Mouse (Mus musculus) induced T-regulatory cell, adult 2 months (primary cell): Measurements from ENCODE around the gene Fam171a2.

Experiments used
- DNase-seq: peaks from one replicate; pipeline ENCODE4 v3.0.0-alpha.2; 2012; ENCODE audit warnings: low read depth

The Fam171a2 gene

DNA sequence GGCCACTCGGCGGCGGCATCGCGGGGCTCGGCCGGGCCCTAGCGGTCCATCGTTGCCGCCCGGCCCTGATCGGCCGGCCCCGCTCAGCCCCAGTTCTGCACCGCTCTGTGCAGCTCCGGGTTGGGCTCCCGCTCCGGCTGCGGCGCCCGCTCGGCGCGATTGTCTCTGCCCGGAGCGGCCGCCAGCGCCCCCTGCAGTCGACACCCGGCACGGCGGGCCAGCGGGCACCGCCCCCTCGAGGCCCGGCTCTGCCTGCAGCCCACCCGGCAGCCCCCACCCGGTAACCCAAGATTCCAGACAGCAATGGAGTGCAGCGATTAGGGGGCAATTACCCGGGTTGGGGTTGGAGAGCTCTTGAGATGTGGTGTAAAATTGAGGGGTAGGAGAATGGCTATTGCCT, at the start of gene Fam171a2:
Gene Fam171a2, minus strand, starts transcription at position 186 of the 400 bp plus-strand sequence.
- DNase-seq: peak; percentile 73

DNA sequence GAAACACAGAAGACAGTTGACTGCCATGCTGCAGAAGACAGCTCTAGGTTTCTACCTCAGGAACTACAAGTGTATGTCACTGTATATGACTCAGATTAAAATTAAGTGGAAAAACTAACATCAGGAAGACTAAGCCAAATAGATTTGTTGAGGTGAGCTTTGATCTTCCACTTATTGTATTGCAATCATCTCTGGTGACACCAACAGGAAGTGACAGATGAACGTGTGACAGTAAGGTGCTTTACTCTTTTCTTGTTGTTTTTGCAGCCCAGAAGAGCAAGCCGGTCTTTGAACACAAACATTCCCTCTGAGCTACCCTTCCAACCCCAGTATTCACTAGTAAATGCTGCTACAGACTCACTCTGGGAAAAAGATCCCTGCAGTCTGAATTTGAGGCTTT, 49.2 kb upstream of the Fam171a2 start:
- peak; percentile 47 for DNase-seq

DNA sequence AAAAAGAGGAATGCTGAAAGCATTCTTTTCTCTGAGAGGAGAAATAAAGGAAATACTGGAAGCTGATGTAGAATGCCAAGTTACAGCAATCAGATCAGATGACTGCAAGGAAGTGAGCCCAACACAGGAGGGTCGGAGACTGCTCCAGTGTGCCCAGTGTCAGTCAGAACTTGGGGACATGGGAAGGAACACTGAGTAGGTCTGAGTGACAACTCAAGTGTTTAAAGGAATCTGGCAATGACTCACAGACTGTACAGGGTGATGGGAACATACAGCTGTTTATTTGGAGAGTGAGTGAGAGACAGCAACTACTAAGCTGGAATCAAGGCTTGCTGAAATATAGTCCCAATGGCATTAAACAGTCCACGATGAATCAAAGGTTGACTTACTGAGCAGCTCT, 48.7 kb upstream of the Fam171a2 start:
- no peak for DNase-seq

- no peak for DNase-seq
These were observed 48.3 kb upstream of the Fam171a2 start for GRCm38 (mm10) chr11:102495742-102496141.

GRCm38 (mm10) chr11:102495114-102495513, 47.6 kb upstream of the Fam171a2 start:
- no peak for DNase-seq

DNA sequence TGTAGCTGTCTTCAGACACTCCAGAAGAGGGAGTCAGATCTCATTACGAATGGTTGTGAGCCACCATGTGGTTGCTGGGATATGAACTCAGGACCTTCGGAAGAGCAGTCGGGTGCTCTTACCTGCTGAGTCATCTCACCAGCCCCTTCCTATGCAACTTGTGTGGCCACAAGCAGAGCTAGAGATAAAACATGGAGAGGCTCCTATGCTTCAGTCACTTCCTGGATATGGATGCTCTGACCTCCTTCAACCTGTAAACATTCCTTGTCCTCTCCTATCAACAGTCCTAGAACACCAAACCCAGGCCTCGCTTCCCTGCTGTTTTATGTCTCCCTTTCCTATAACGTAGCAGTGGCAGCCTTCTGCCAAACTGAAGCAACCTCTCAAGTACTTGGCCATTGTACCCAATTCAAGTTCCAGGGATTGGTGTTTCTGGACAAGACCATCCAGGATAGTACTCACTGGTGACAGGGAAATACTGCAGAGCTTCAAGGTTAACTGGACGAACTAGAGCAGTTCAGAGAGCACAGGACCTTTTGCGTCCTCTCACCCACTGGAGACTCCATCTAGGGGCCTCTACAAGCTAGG, 46.7 kb upstream of the Fam171a2 start:
- no peak for DNase-seq

GRCm38 (mm10) chr11:102493241-102493640, 45.8 kb upstream of the Fam171a2 start:
- no peak for DNase-seq

DNA sequence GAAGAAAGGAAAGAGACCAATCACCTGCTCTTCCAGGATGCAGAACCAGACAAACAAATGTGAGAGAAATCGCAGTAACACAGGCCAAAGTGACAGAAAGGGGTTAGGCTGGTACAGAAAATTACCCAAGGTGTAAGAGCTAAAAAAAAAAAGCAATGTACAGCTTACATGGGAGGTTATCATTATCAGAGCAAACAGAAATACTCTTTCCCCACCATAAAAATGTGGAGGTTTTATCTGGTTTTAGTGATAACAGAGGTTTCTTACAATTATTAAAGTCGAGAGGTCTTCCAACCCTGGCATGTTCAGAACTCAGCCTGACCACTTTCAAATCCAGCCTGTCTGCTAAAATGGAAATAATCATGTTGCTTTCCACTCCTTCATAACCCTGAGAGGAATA, 40.4 kb upstream of the Fam171a2 start:
- no peak for DNase-seq

GRCm38 (mm10) chr11:102486733-102487386, 39.4 kb upstream of the Fam171a2 start:
- peak; percentile 75 for DNase-seq

GRCm38 (mm10) chr11:102481779-102482178, 34.3 kb upstream of the Fam171a2 start:
- DNase-seq: no peak

GRCm38 (mm10) chr11:102480897-102481296, 33.4 kb upstream of the Fam171a2 start:
- no peak for DNase-seq

- no peak for DNase-seq
These were observed 32.6 kb upstream of the Fam171a2 start for GRCm38 (mm10) chr11:102480111-102480510.

DNA sequence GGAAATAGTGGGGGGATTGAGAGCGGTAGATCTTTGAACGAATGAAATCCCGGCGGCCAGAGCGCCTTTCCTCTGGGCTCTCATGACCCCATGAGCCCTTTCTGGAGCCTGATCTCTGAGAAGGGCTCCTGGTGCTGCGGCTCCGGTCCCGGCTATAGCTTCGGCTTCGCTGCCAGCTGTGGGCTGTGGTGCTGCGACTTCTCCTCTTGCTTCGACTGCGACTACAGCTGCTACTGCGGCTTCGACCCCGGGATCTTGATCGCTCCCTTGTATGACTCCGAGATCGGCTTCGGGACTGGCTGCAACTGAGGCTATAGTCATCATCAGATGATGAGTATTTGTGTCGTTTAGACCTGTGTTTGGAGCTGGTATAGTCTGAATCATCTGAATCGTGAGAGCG, 32.1 kb upstream of the Fam171a2 start:
- no peak for DNase-seq

DNA sequence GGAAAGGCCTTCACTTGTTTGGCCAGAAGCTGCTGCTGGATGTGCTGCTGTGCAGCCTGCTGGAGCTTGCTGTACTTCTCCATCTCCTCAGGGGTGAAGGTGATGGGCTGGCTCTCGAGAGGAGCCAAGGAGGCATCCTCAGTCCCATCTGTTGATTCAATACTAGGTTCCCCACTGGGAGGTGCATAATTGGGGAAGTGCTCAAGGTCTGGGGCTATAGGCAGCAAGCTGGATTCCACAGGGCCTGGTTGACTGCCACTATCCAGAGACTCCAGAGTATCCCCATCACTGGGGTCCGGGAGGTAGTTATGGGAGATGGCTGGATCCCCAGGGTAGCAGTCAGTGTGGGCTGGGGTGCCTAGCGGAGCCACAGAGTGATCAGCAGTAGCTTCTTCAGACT, 31.2 kb upstream of the Fam171a2 start:
- no peak for DNase-seq

GRCm38 (mm10) chr11:102475027-102475426, 27.5 kb upstream of the Fam171a2 start:
- no peak for DNase-seq

- DNase-seq: no peak
These were observed 22.3 kb upstream of the Fam171a2 start, which contains the start of gene Itga2b for GRCm38 (mm10) chr11:102469648-102470357. TSS of gene Itga2b (minus strand) at chr11:102470122.

GRCm38 (mm10) chr11:102467041-102467631, 19.7 kb upstream of the Fam171a2 start:
- DNase-seq: peak; percentile 95

DNA sequence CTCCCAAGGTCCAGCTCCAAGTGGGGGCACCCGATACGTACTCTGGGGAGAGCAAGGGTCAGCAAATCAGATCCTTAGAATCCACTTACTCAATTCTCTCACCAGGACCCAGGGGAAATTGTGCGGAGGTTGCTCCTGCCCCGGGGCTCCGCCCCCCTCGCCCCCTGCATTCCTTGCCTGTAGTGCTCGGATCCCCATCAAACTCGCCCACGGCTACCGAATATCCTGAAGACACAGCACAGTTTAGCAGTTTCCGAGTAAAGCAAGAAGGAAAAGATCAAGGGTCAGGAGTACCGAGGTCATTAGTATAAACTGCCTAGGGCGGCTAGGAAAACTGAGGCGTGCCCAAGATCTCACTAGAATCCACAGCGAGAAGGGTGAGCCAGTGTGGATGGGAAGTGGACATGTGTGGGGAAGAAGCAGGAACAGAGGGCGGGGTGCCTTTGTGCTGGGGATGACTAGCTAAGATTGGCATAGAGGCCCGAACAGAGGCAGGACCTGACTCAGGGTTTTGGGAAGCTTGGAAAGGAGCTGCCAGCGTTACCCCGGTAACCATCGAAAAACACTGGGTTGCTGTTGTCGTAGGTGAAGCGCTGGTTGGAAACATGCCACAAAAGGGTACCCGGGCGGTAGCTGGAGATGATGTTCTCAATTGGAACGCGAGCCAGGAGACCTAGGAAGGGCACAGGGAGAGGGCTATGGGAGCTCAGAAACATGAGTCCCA, 18.4 kb upstream of the Fam171a2 start:
- DNase-seq: no peak

- DNase-seq: no peak
These were observed 17.4 kb upstream of the Fam171a2 start for GRCm38 (mm10) chr11:102464901-102465300.

GRCm38 (mm10) chr11:102461764-102462163, 14.3 kb upstream of the Fam171a2 start:
- no peak for DNase-seq

DNA sequence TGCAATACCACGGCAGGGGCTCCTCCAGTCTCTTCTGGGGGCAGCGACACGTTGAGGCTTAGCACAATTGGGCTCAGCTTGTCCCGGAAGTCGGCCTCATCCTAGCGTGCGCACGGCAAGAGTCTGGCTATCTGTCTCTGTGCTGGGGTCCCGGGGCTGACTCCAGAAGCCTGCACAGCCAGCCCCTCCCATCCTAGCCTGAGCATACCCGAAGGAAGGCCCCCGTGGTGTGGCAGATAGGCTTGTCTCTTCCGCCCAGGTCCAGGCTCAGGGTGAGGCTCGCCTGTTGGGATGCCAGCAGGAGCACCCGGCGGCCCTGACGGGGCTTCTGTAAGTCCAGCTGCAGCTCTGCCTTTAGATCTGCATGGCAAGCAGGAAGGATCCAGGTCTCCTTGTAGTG, 13.1 kb upstream of the Fam171a2 start:
- no peak for DNase-seq

- peak; percentile 80 for DNase-seq
These were observed 8.4 kb upstream of the Fam171a2 start for GRCm38 (mm10) chr11:102455740-102456396.
